Mouse (Mus musculus) kidney, postnatal 36 days (tissue): ENCODE results near the gene Rps15.
A peak's percentile ranks its signal among the peaks of the same experiment; 100 is the strongest.
"Not testable (repeated sequence)": the region's sequence is repeated elsewhere in the genome, so short reads cannot be mapped to it uniquely, and the experiment has no call there.

Source experiments
- DNase-seq, 2 experiments: peaks; one replicate each; pipeline ENCODE4 v3.0.0; 2021 to 2022; ENCODE audit warnings: mixed read lengths in 2 of 2

Rps15 gene

GRCm38 (mm10) chr10:80292251-80293146 lies at the start of gene Rps15:
Gene Rps15, plus strand, starts transcription at chr10:80292453.
- peak; percentile 96 to 97 for DNase-seq

GRCm38 (mm10) chr10:80242607-80243006 lies 49.6 kb upstream of the Rps15 start:
- DNase-seq, result no peak

DNA sequence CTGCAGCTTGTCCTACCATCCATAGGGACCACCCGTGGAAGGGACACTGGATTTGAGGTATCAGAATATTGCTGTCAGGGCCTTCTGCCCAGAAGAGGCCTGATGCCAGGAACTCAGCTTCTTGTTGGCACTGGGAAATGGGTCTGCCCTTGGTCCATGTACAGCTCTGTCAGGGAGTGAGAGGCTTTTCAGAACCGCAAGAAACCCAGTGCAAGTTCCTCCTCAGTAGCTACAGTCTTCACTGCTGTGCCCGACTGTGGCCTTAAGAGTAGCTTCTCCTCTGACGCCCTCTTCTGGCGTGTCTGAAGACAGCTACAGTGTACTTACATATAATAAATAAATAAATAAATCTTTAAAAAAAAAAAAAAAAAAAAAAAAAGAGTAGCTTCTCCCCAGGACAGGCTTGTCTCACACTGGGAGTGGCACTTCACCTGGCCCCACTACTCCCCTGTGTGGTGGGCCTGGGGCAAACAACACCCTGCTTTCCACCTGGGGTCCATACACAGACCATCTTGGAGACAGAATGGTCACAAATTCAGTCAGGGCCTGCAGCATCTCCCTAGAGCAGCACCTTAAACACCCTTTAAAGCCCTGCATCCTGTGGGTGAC lies 47.4 kb upstream of the Rps15 start:
- DNase-seq, result peak; percentile 48 to 62

- peak; percentile 85 to 92 for DNase-seq
Measured at GRCm38 (mm10) chr10:80245600-80245999, 46.7 kb upstream of the Rps15 start.

DNA sequence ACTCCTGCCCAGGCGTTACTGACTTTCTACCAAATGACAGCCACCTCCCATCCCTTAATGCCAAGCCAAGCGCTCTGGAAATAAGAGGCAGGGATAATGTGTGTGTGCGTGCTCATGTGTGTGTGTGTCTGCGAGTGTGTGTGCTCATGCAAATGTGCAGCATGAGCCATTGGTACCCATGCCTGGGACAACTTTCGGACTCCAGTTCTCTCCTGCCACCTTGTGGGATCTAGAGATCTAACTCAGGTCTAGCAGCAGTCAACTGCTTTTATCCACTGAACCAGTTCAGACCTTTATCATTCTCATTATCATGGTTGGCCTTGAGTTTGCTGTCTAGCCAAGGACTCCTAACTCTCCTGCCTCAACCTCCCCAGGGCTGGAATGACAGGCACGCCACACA lies 44.4 kb upstream of the Rps15 start:
- DNase-seq, result peak in 1 of 2 experiments; percentile 39

DNA sequence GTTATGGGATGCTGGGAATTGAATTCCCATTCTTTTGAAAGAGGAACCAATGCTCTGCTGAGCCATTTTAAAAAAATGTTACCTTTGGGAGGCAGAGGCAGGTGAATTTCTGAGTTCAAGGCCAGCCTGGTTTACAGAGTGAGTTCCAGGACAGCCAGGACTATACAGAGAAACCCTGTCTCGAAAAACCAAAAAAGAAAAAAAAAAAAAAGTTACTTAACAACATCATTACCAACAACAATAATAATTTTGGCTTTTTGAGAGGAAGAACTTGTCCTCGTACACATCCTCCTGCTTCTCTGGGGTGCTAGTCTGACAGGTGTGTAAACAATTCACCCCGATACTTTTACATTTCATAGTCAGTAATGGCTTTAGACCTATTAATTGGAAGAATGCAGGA lies 43.8 kb upstream of the Rps15 start:
- DNase-seq, result not testable (repeated sequence)

DNA sequence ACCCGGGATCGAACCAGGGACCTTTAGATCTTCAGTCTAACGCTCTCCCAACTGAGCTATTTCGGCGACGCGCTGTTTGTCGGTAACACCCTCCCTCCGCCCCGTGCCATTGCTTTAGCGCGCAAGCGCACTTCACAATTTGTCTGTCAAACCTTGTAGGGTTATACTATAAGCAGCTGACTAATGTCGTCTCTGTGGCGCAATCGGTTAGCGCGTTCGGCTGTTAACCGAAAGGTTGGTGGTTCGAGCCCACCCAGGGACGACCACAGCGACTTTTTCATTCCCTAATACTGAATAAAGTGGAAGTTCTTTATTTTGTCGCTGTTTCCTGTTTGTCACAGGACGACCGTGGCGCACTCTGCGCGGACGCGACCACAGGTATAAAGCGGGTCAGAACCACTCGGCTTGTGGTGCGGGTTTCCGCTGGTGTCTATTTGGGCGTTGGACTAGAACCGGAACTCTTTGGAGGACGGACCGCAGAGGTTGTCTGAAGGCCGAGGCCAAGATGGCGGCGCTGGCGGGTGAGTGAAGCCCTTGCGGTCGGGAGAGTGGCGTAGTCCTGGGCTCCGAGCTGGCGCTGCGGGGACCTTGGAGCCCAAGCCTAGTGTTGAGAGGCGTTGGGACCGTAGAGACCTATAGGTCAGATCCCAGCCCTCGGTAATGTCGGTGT lies 43.1 kb upstream of the Rps15 start, which contains the start of gene Ndufs7:
Gene Ndufs7 (plus strand): TSS at position 151 of the 670 bp plus-strand sequence.
- peak; percentile 93 to 94 for DNase-seq

- no peak for DNase-seq
Measured at GRCm38 (mm10) chr10:80250059-80250458, 42.2 kb upstream of the Rps15 start.

GRCm38 (mm10) chr10:80250573-80250972 lies 41.7 kb upstream of the Rps15 start:
- DNase-seq, result no peak

DNA sequence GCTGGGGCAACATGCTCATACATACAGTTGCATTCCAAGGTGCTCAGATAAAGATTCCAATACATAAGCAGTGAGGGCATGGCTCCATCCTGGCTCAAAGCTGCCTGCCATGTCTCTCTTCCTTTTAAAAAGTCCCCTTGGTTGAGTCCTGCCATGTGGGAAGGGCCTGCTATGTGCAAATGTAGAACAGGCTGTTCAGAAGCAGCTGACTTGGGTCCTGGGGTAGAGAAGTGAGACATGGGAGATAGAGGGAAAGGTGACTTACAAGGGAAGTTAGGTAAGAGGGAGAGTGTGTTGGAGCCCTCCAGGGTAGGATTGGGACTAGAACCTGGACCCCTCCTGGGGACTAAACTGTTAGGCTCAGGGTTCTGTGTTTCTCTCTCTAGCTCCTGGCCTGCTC lies 40.2 kb upstream of the Rps15 start:
- DNase-seq, result no peak

DNA sequence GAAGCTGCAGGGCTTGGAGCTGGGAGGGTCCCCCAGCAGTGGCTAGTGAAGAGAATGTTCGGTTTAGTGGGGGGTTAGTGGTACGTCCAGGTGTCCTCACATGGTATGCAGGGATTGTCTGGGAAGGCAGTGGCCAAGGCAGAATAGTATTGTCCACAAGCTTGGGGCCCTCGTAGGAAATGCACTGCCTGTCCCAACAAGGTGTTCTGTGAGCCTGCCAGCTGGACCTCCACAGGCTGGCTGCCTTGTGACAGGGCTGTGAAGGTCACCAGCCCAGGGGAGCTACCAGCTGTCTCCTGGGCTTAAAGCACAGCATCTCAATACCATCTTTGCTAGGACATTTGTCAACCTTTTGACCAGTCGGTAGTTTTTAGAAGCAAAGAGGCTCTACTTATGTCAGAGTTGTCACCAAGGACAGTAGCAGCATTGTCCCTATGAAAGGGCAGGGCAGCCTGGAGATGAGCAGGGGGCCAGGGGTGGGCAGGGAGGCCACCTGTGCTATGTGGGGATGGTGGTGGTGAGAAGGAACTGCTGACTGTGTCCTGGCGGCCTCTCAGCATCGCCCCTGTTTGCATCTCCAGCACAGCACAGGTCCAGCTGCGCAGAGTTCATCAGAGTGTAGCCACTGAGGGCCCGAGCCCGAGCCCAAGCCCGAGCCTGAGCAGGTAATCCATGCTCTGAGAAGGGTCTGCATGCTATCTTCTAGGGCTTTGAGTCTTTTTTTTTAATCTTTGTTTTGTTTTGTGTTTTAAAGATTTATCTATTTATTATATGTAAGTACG lies 39.6 kb upstream of the Rps15 start:
- no peak for DNase-seq

- DNase-seq, result no peak
Measured at GRCm38 (mm10) chr10:80253551-80253950, 38.7 kb upstream of the Rps15 start.

DNA sequence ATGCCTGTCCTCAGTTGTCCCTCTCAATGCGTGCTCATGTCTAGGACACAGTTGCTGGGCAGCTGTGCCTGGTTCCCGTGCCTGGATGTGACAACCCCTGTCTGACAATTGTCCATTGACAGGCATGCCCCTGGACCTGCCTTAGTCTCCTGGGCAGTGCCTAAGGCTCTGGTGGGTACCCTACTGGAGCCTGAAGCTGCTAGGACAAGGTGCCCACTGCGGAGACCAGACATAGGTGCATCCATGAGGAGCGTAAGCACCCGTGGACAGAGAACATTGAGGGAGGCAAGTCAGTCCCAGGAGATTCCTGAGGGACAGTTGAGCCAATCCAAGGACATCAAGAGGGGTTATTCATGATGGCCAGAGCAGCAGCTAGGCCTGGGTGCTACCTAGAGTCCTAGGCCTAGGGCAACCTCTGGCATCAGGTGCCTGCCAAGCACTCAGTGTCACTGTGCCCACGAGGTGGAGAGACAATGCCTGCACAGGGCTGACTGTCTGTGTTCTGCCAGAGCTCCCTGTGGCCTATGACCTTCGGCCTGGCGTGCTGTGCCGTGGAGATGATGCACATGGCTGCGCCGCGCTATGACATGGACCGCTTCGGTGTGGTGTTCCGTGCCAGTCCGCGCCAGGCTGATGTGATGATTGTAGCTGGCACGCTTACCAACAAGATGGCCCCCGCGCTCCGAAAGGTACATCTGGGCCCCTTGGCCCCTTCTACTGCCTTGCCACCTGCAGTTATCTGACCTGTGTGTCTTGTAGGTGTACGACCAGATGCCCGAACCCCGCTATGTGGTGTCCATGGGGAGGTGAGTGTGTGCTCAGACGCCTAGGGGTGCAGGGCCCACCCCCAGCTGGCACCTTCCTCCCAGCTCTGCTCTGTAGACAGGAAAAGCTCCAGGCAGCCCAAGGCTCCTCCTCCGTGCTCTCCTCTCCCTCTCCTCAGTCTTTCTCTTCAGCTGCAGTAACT lies 37.6 kb upstream of the Rps15 start:
- no peak for DNase-seq

- peak in 1 of 2 experiments; percentile 78 for DNase-seq
Measured at GRCm38 (mm10) chr10:80255881-80256535, 36.2 kb upstream of the Rps15 start.

- DNase-seq, result no peak
Measured at GRCm38 (mm10) chr10:80257936-80258335, 34.3 kb upstream of the Rps15 start.

DNA sequence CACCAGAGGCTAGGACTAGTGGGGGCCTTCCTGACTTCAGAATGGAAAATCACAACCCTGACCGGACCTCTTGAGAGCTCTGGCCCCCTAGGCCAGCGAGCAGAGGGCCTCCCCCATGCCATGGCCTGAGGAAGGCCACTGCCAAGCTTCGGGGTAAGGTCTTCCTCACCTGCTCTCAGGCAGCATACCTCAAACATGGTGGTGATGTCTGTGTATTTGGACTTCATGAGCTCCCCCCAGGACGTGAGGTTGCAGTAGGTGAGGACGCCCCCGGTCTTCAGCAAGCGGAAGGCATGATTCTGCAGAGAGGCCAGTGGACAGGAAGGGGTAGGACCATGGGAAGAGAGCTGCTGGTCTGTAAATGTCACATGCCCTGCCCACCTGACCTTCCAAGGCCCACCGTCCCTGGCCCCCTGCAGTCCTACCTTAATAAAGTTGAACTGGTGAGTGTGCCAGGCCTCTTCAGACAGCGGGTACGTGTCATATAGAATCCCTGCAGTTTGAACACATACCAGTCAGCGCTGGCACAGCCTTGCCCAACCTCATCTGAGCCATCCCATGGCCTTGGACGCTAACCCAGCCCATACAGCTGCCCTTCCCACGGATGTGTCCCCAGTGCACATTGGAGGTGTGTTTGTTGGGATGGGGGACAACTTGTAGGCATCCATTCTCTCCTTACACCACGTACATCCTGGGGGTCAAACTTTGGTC lies 33.3 kb upstream of the Rps15 start:
- DNase-seq, result no peak

DNA sequence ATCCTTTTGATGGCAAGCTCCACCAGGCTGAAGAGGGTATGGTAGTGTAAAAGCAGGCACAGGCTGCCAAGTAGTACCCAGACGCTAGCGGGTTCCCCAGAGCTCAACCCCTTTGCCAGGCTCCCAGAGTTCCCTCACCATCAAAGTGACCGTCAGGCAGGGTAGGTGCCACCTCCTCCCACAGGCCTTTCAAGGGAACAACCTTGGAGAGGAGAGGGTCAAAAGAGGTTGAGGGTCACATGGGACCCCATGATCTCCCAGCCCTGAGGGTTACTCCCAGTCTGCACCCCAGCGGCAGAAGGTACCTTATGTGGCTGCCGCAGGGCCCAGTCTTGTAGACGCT lies 32.8 kb upstream of the Rps15 start:
- no peak for DNase-seq

GRCm38 (mm10) chr10:80259861-80260641 lies 32.2 kb upstream of the Rps15 start:
- DNase-seq, result peak; percentile 88 to 91
